Mouse (Mus musculus) bone marrow, adult 2 months (tissue): ENCODE results near the gene Lrrc73. TPM values are rescaled to one million over a fixed set of nuclear protein-coding genes. Genes with fewer than 3 reads are reported as not detected.

Source experiments
- H3K27ac ChIP-seq: fragments of 200-500 bp; 2 replicates; pipeline ENCODE4 v1.5.1; 2012; ENCODE audit warnings: low read depth, mild to moderate bottlenecking, control low read depth, inconsistent platforms, low read length; ENCODE audit not compliant: control insufficient read depth, poor library complexity, insufficient read depth
- H3K4me1 ChIP-seq: fragments of 200-500 bp; 2 replicates; pipeline ENCODE4 v1.6.1; 2011; ENCODE audit warnings: low read length; ENCODE audit not compliant: control insufficient read depth, insufficient read depth
- H3K4me3 ChIP-seq: fragments of 200-500 bp; replicated peaks from 2 replicates; pipeline ENCODE3; 2011; ENCODE audit warnings: mild to moderate bottlenecking, low read depth, low read length, control low read depth; ENCODE audit not compliant: control insufficient read depth
- CTCF ChIP-seq: fragments of 200-500 bp; IDR thresholded peaks from 2 replicates; pipeline ENCODE4 v1.5.1; 2011; ENCODE audit warnings: low read length, control low read depth; ENCODE audit not compliant: control insufficient read depth, insufficient read depth
- POLR2A ChIP-seq: fragments of 200-500 bp; IDR thresholded peaks from 2 replicates; pipeline ENCODE4 v1.6.1; 2011; ENCODE audit warnings: low read depth, mild to moderate bottlenecking, control low read depth, low read length, borderline replicate concordance; ENCODE audit not compliant: control insufficient read depth
- WGBS: fragments of 180-500 bp; shearing (Covaris S2); methylation state at CpG from one replicate; pipeline ENCODE4 v1.1.7; 2018; 5-methylcytosine and 5-hydroxymethylcytosine counted together
- polyA plus RNA-seq: library from polyadenylated mRNA; stranded (reverse); fragments of >200 nt; gene quantifications from 2 replicates; pipeline ENCODE4 v1.2.4, GENCODE M21; 2011; ENCODE audit warnings: low replicate concordance; ENCODE audit not compliant: missing spikeins, insufficient read depth, insufficient read length

Lrrc73 gene
- polyA plus RNA-seq, 1 experiment, result 2.4 TPM

DNA sequence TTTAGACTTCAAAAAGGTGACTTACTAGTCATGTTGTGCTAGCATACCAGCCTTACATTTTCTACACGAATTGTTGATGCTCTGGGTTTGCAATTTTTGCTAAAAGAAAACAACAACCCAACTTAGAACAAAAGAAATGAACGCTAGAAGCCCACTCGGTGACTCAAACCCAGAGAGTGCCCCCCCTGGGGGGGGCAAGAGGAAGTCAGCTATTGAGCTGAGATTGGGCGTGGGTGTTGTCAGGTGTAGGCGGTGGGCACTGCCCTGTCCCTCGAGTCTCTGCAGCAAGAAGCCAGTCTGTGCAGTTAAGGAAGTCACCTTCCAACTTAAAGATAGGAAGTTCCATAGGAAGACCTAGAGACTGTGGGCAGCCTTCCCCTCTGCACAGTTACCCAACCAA is 43.3 kb downstream of the Lrrc73 start:
- 6% methylated on average over 6 of the region's 6 CpGs for WGBS
- H3K4me3 ChIP-seq, result no peak overlapping the region
- H3K27ac ChIP-seq, result no peak overlapping the region
- peaks cover 4% of the 10 kb centered on the region for H3K4me1 ChIP-seq
- TF ChIP-seq CTCF (no peak), POLR2A (no peak)

DNA sequence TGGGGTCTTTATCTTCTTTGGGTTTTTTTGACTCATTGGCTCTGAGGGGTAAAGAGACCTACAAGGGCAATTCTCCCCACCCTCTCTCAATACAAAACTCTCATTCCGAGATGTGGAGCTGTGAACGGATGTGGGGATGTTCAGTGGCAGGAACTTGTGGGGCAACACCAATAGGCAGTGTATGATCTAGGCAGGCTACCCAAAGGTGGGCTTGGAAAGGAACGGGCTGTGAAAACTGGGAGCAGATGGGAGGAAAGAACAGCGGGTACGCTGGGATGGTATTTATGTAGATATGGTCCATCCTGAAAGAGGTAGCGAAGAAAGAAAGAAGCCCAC is 43.7 kb downstream of the Lrrc73 start:
- H3K4me1 ChIP-seq, result peaks cover 4% of the 10 kb centered on the region
- TF ChIP-seq CTCF, result no peak
- no peak overlapping the region for H3K27ac ChIP-seq
- WGBS, result 12% methylated on average over 6 of the region's 6 CpGs
- H3K4me3 ChIP-seq, result no peak overlapping the region

DNA sequence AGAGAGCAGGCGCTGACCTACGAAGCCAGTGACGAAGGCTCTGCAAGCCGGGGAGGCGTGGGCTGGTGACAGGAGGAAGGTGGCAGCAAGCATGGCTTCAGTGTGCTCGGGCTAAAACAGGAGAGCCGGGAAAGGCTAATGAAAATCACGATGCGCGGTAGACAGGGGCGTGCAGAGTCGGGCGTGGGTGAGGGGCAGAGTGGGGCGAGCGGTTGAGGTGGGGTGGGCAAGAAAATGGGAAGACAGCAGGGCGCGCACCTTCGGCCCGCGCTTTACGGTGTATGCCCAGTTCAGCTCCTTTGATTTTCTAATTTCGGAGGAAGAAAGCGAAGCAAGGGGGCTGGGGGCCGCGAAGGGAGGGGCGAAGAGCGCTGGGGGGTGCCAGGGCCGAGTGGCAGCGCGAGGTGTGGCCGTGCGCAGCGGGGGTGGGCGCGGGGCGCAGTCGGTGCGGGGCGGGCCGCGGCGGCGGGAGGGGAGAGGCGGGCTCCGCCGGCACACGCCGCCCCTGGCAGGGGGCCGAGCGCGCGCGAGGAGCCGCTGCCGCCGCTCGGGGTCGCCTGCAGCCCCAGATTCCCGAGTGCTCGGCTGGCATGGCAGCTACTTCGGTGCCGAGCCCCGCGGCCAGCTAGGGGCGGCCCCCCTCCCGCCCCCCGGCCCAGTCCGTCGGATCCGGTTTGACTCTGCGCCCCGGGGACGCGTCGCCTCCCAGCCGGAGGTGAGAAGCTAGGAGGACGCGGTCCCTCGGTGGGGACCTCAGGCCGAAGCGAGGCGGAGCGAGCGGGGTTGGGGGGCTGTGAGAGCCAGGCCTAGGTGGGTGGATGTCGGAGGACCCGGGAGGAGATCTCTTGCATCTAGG is 44.3 kb downstream of the Lrrc73 start, which contains the start of gene Dlk2:
Dlk2 (plus strand) TSS at position 58 of the 856 bp plus-strand sequence.
- H3K4me3 ChIP-seq, result no peak within 1 kb of the TSS
- WGBS, result 1% methylated on average over 75 of the region's 86 CpGs
- H3K27ac ChIP-seq, result no peak within 1 kb of the TSS
- TF ChIP-seq CTCF, result no peak
- peaks cover 4% of the 10 kb centered on the region for H3K4me1 ChIP-seq

DNA sequence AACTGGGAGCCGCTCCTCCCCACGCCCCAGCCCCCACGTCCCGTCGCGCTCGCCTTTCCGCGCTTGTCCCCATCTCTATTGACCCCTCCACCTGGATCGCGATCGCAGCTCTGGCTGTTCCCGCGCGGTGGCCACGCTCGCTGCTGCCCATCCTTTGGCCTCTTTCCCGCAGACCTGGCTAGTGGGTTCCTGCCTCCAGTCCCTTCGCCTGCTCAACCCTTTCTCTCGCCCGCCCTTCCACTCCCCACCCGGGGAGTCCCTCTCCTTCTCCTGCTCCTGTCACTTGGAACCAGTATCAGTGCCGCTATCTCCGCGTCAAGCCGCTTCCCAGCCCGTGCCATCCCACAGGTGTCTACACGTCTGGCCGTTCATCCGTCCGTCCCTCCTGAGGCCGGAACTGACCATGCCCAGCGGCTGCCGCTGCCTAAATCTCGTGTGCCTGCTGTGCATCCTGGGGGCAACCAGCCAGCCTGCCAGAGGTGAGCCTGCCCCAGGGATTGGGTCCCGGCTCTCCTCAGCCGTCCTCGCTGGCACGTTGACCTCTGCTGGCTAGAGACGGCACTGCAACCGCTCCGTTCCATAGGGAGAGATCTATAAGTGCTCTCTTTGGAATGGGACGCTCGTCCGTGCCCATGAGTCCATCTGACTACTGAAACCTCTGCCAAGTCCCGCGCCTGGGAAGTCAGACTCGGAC is 45.0 kb downstream of the Lrrc73 start:
- WGBS, result 2% methylated on average over 48 of the region's 48 CpGs

DNA sequence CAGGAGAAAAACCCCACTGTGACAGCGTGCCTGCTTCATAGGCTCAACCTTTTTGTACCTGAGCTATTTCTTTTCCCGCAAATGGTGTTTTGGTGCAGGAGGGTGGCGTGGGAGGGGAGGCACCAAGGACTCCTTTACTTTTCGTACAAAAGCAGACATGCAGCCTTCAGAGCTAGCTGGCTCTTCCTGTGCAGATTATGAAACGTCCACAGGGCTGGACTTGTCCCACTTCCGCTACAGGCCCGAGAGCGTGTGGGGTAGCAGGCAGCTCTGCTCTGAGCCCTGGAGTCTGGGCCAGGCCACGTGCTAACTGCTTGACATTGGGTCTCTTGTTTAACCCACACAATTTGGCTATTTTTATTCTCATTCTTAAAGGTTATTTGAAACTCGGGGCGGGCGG is 48.6 kb downstream of the Lrrc73 start:
- Histone ChIP-seq H3K27ac (0 out of 2 replicates have a peak overlapping the region, but pooled peaks have one; percentile 9), H3K4me1 (peaks cover 4% of the 10 kb centered on the region), H3K4me3 (no peak overlapping the region)
- no peak for TF ChIP-seq CTCF
- no peak for TF ChIP-seq POLR2A
- 56% methylated on average over 12 of the region's 12 CpGs for WGBS

More for the DNA sequence above, 45.0 kb downstream of the Lrrc73 start:
- TF ChIP-seq CTCF (peak; percentile 71), POLR2A (no peak)
- no peak overlapping the region for H3K27ac ChIP-seq
- H3K4me3 ChIP-seq, result no peak overlapping the region
- H3K4me1 ChIP-seq, result peaks cover 4% of the 10 kb centered on the region

DNA sequence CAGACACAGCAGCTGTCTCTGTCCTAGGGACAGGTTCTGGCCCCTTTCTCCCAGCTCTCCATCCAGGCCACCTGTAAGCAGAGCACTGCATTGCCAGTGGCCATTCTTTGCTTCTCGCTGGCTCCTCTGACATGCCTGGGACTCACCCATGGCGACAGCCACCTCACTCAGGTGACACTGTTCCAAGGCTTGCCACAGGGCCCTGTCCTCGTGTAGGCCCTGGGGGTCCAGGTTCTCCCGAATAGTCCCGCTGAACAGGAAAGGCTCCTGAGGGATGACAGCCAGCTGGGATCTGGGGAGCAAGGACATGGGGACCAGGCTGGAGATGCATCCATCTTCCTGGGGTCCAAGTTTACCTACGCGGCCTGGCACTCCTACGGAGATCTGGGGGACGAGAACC is 50.9 kb downstream of the Lrrc73 start:
- Histone ChIP-seq H3K4me3 (no peak overlapping the region), H3K27ac (no peak overlapping the region), H3K4me1 (peaks cover 2% of the 10 kb centered on the region; the same call in 1 of the 2 replicates)
- WGBS, result 86% methylated on average over 9 of the region's 9 CpGs
- TF ChIP-seq CTCF (no peak), POLR2A (no peak)

Other genes with a start within 250 kb of the Lrrc73 start
- 18.2 and 18.8 TPM in 2 replicates for gene Vegfa, start 221.2 kb upstream of the Lrrc73 start, polyA plus RNA-seq
- 42.0 and 90.6 TPM in 2 replicates for gene Mrps18a, start 142.5 kb upstream of the Lrrc73 start, polyA plus RNA-seq
- 1.7 and 5.0 TPM in 2 replicates for gene Rsph9, start 109.3 kb upstream of the Lrrc73 start, polyA plus RNA-seq
- gene Mad2l1bp, start 100.0 kb upstream of the Lrrc73 start, polyA plus RNA-seq, result 25.9 and 32.7 TPM in 2 replicates
- gene Gtpbp2, start 92.5 kb upstream of the Lrrc73 start, polyA plus RNA-seq, result 194 and 345 TPM in 2 replicates
- 17.3 and 23.2 TPM in 2 replicates for gene Polh, start 50.9 kb upstream of the Lrrc73 start, polyA plus RNA-seq
- gene Xpo5, start 50.7 kb upstream of the Lrrc73 start, polyA plus RNA-seq, result 8.6 and 15.1 TPM in 2 replicates
- gene Polr1c, start 5.5 kb upstream of the Lrrc73 start, polyA plus RNA-seq, result 26.6 and 55.4 TPM in 2 replicates
- gene Yipf3, start 5.5 kb upstream of the Lrrc73 start, polyA plus RNA-seq, result 75.6 and 103 TPM in 2 replicates
- gene Tjap1, start 29.5 kb downstream of the Lrrc73 start, polyA plus RNA-seq, result 20.0 and 28.9 TPM in 2 replicates
- gene Dlk2, start 43.9 kb downstream of the Lrrc73 start, polyA plus RNA-seq, result not detected in 2 replicates
- 4.0 and 9.0 TPM in 2 replicates for gene Abcc10, start 74.8 kb downstream of the Lrrc73 start, polyA plus RNA-seq
- gene Zfp318, start 130.2 kb downstream of the Lrrc73 start, polyA plus RNA-seq, result 14.0 and 16.1 TPM in 2 replicates
- 2.7 TPM in 1 of 2 replicates, not detected in the other for gene Crip3, start 175.4 kb downstream of the Lrrc73 start, polyA plus RNA-seq
- 0.75 TPM in 1 of 2 replicates, not detected in the other for gene Slc22a7, start 184.9 kb downstream of the Lrrc73 start, polyA plus RNA-seq
- gene Ttbk1, start 234.1 kb downstream of the Lrrc73 start, polyA plus RNA-seq, result 0.27 and 1.2 TPM in 2 replicates
- gene Dnph1, start 243.2 kb downstream of the Lrrc73 start, polyA plus RNA-seq, result 11.5 and 16.2 TPM in 2 replicates